Mouse (Mus musculus): Measurements from ENCODE around the gene Inafm1.
"Not testable (repeated sequence)": the region's sequence is repeated elsewhere in the genome, so short reads cannot be mapped to it uniquely, and the experiment has no call there.

The Inafm1 gene

GRCm38 (mm10) chr7:16263015-16263787 is 10.2 kb downstream of the Inafm1 start:
- DNase-seq (ENCODE audit: low read depth, low spot score) = peak; percentile 66

DNA sequence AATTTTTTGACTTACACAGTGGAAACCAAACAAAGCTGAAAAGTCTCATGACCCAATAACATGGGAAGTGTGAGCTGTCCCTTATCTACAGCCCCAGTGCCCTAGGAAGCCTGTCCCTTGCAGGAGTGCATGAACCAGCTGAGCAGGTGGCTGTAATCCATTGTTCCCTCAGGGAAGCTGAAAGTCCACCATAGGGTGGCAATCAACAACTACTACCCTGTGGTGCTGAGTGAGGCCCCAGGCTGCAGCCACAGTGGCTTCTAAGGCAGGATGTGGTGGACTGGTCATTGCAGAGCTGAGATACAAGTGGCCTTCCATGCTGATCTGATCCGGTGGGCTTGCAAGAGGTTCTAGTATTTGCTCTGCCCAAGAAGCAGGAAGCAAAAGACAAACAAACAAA is 12.3 kb downstream of the Inafm1 start:
- DNase-seq (ENCODE audit: low read depth, low spot score) = no peak

- no peak for DNase-seq (ENCODE audit: low read depth, low spot score)
Measured at GRCm38 (mm10) chr7:16259110-16259590, 14.3 kb downstream of the Inafm1 start, which contains the start of gene C5ar1. Gene C5ar1, minus strand, starts transcription at chr7:16259540.

GRCm38 (mm10) chr7:16257830-16258229 is 15.6 kb downstream of the Inafm1 start:
- no peak for DNase-seq (ENCODE audit: low read depth, low spot score)

GRCm38 (mm10) chr7:16255963-16256362 is 17.5 kb downstream of the Inafm1 start:
- DNase-seq (ENCODE audit: low read depth, low spot score) = not testable (repeated sequence)

DNA sequence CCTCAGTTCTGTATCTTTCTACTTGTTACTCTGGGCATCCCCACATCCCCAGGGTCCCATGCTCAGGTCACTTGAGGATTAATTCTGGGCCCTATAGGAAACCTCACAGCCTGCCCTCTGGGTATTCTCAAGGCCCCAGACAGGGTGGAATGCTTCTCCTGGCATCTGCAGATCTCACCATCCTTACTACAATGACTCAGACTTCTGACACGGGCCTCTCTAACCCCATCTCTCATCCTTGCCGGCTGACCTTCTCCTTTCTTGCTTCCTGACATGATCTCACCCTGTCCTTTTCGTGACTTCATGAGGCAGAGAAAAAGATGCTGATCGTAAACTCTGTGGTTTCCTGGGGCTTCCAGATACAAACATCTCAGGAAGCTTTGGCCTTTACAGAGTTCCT is 19.2 kb downstream of the Inafm1 start:
- no peak for DNase-seq (ENCODE audit: low read depth, low spot score)

- no peak for DNase-seq (ENCODE audit: low read depth, low spot score)
Measured at GRCm38 (mm10) chr7:16250687-16251086, 22.7 kb downstream of the Inafm1 start.

GRCm38 (mm10) chr7:16245958-16246357 is 27.5 kb downstream of the Inafm1 start:
- DNase-seq (ENCODE audit: low read depth, low spot score) = no peak

DNA sequence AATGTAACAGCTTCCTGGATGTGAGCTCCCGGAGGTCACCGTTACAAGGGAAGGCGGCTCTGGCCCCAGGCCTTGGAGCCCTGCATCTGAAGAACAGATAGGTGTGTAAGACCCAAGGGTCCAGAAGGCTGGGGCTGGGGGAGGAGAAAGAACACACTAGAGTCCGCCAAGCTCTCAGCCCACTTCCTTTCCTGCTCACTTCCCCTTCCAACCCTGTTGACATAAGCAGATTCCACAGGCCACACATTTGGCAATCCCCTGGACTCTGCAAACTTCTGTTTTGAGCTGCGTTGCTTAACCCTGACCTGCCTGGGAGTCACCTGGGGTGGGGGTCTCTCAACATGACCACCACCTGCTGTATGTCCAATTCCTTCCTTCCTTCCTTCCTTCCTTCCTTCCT is 29.4 kb downstream of the Inafm1 start, which contains the start of gene C5ar2:
Gene C5ar2 (minus strand): TSS at position 88 of the 400 bp plus-strand sequence.
- no peak for DNase-seq (ENCODE audit: low read depth, low spot score)

GRCm38 (mm10) chr7:16242198-16242597 is 31.2 kb downstream of the Inafm1 start:
- no peak for DNase-seq (ENCODE audit: low read depth, low spot score)

DNA sequence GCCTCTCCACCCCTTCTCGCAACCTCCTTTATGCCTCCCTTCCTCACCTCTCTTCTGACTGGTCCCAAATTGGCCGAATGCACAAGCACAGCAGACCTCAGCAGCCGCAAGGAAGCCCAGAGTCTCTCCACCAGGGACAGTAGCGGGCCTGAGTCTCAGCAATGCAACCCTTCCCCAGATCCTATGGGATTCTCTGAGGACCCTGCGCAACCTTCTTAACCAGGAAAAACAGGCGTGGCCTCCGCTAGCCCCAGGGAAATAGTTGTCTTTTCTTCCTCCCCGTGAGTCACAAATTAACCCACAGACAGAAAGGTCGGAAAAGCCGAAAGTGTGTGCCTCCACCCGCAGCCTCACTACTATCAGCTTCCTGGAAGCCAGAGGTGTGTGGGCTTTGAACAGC is 31.6 kb downstream of the Inafm1 start:
- no peak for DNase-seq (ENCODE audit: low read depth, low spot score)

GRCm38 (mm10) chr7:16240978-16241303 is 32.5 kb downstream of the Inafm1 start:
- no peak for DNase-seq (ENCODE audit: low read depth, low spot score)

GRCm38 (mm10) chr7:16240281-16240977 is 33.0 kb downstream of the Inafm1 start:
- DNase-seq (ENCODE audit: low read depth, low spot score) = no peak

DNA sequence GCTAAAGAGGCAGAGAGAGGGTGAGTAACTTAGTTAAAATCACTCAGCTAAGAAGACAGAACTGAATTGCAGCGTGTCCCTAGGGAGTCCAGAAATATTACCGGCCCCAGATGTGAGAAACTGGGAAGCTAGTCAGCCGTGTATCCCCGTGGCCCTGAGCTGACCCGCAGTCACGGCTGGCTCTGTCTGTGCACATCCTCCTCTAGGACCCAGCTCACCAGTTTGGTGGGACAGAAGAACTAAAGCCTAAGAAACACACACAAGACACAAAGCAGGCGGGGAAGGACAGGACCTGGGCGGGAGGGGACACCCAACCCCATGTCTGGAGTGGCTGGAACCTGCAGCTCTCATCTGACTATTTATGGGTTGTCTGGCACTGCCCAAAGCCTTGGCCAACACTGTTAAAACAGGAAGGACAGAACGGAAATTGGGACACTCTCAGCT is 33.8 kb downstream of the Inafm1 start:
- no peak for DNase-seq (ENCODE audit: low read depth, low spot score)

DNA sequence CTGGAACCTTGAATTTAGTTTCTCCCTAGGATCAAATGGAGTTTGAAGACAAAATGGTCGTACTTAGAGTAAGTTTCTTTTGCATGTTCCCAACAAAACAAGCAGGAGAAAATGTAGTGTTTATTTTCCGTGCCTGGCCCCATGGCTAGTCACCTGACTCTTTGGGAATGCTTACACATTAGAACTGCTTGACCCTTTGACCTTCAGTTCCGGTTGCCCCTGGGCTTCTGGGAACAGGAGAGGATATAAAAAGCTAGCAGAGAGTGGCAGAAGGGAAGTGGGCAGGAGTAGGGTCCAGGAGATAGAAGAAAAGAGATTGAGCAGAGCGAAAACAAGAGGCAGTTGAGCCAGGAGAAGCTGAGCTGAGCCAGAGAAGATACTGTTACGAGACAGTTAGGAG is 43.5 kb downstream of the Inafm1 start:
- peak; percentile 34 for DNase-seq (ENCODE audit: low read depth, low spot score)

All from embryo, embryonic 11.5 days (tissue).